Mouse (Mus musculus) hindbrain, embryonic 11.5 days (tissue): ENCODE results near the gene Prpf40a. TPM values are rescaled to one million over a fixed set of nuclear protein-coding genes. Genes with fewer than 3 reads are reported as not detected.

Experiments used
- ATAC-seq: fragments of 200-750 bp; cut with Nextera tagmentation; 2 replicates; pipeline ENCODE4 v1.8.0; 2017; ENCODE audit warnings: mild to moderate bottlenecking, moderate TSS enrichment, moderate library complexity; ENCODE audit not compliant: low FRiP score
- DNase-seq: peaks from one replicate; pipeline ENCODE4 v3.0.0-alpha.2; 2015; ENCODE audit warnings: low spot score
- H3K27ac ChIP-seq: fragments of 300-500 bp; sonication (generic); 2 replicates; pipeline ENCODE4 v1.5.1; 2014; ENCODE audit warnings: mild to moderate bottlenecking, low read depth, low read length
- H3K27me3 ChIP-seq: fragments of 300-500 bp; sonication (generic); 2 replicates; pipeline ENCODE4 v1.6.1; 2014; ENCODE audit warnings: mild to moderate bottlenecking, low read length, moderate library complexity, mixed read lengths; ENCODE audit not compliant: control insufficient read depth, insufficient read depth
- H3K36me3 ChIP-seq: fragments of 300-500 bp; sonication (generic); 2 replicates; pipeline ENCODE4 v1.6.1; 2014; ENCODE audit warnings: mild to moderate bottlenecking, low read length, moderate library complexity, mixed read lengths; ENCODE audit not compliant: control insufficient read depth, insufficient read depth
- H3K4me1 ChIP-seq: fragments of 300-500 bp; sonication (generic); replicated peaks from 2 replicates; pipeline ENCODE4 v1.6.1; 2014; ENCODE audit warnings: low read length, mixed read lengths; ENCODE audit not compliant: control insufficient read depth, insufficient read depth
- H3K4me2 ChIP-seq: fragments of 300-500 bp; sonication (generic); replicated peaks from 2 replicates; pipeline ENCODE4 v1.6.1; 2014; ENCODE audit warnings: mild to moderate bottlenecking, low read depth, low read length
- H3K4me3 ChIP-seq: fragments of 300-500 bp; sonication (generic); 2 replicates; pipeline ENCODE4 v1.5.1; 2014; ENCODE audit warnings: low read depth, low read length
- H3K9ac ChIP-seq: fragments of 300-500 bp; sonication (generic); 2 replicates; pipeline ENCODE4 v1.6.1; 2014; ENCODE audit warnings: low read depth, low read length
- H3K9me3 ChIP-seq: fragments of 300-500 bp; sonication (generic); 2 replicates; pipeline ENCODE4 v1.6.1; 2016; ENCODE audit warnings: low read length; ENCODE audit not compliant: control insufficient read depth
- WGBS: fragments of 180-500 bp; shearing (Covaris S2); extraction: QIAGEN DNeasy Blood & Tissue Kit; methylation state at CpG from one replicate; pipeline ENCODE4 v1.1.7; 2014; 5-methylcytosine and 5-hydroxymethylcytosine counted together
- polyA plus RNA-seq: library from polyadenylated mRNA; unstranded; fragments of >200 nt; fragmentation: Nextera tagmentation; extraction: Ambion mirVana; gene quantifications from 2 replicates; pipeline ENCODE4 v1.2.1, GENCODE M21; 2014

The Prpf40a gene
- polyA plus RNA-seq, 1 experiment from 2014 or later: 229 TPM

GRCm38 (mm10) chr2:53125998-53126397 is 65.1 kb downstream of the Prpf40a start:
- Histone ChIP-seq H3K4me3 (no peak overlapping the region), H3K4me2 (no peak overlapping the region), H3K9me3 (no peaks in the 10 kb centered on the region), H3K36me3 (no peaks in the 10 kb centered on the region), H3K9ac (no peak overlapping the region), H3K4me1 (no peaks in the 10 kb centered on the region), H3K27ac (no peak overlapping the region), H3K27me3 (no peaks in the 10 kb centered on the region)
- DNase-seq (no peak), ATAC-seq (no peak)
- WGBS: 82% methylated on average over 3 of the region's 3 CpGs

GRCm38 (mm10) chr2:53121797-53122196 is 69.3 kb downstream of the Prpf40a start:
- Histone ChIP-seq H3K27ac (no peak overlapping the region), H3K36me3 (peaks cover 4% of the 10 kb centered on the region), H3K9ac (no peak overlapping the region), H3K4me3 (no peak overlapping the region), H3K27me3 (no peaks in the 10 kb centered on the region), H3K4me1 (no peaks in the 10 kb centered on the region), H3K4me2 (no peak overlapping the region), H3K9me3 (no peaks in the 10 kb centered on the region)
- peak; percentile 63 for DNase-seq
- ATAC-seq: peak; percentile 33; the same call in 1 of the 2 replicates
- WGBS: 75% methylated on average over 5 of the region's 5 CpGs

GRCm38 (mm10) chr2:53108547-53108946 is 82.5 kb downstream of the Prpf40a start:
- Histone ChIP-seq H3K4me1 (no peaks in the 10 kb centered on the region), H3K36me3 (no peaks in the 10 kb centered on the region), H3K4me3 (no peak overlapping the region), H3K9me3 (no peaks in the 10 kb centered on the region), H3K9ac (no peak overlapping the region), H3K27ac (no peak overlapping the region), H3K4me2 (no peak overlapping the region), H3K27me3 (no peaks in the 10 kb centered on the region)
- 76% methylated on average over 5 of the region's 5 CpGs for WGBS
- ATAC-seq (no peak), DNase-seq (no peak)

- DNase-seq: no peak
- no peak for ATAC-seq
- Histone ChIP-seq H3K9me3 (no peaks in the 10 kb centered on the region), H3K36me3 (no peaks in the 10 kb centered on the region), H3K27me3 (no peaks in the 10 kb centered on the region), H3K9ac (no peak overlapping the region), H3K4me1 (no peaks in the 10 kb centered on the region), H3K4me2 (no peak overlapping the region), H3K27ac (no peak overlapping the region), H3K4me3 (no peak overlapping the region)
- WGBS: 96% methylated on average over 8 of the region's 8 CpGs
Measured at GRCm38 (mm10) chr2:53106472-53106871, 84.6 kb downstream of the Prpf40a start.

DNA sequence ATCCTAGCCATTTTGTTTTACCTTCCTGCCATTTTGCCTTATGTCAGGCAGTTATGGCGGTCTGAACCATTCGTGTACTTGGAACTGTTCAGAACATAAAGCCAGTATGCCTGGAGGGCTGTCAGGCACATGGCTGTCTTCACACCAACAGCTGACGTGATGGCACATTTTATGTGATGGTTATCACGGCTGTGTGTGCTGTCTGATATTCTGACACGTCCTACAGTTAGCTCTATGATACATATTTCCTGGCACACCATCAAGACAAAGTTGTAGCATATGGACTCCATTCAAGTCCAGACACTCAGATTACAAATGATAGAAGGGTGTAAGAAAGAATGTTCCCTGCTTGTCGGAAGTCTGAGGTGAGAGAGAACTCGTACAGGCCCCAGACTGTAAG is 85.0 kb downstream of the Prpf40a start:
- ATAC-seq (no peak), DNase-seq (no peak)
- 94% methylated on average over 7 of the region's 7 CpGs for WGBS
- H3K4me1 ChIP-seq: no peaks in the 10 kb centered on the region
- H3K9ac ChIP-seq: no peak overlapping the region
- no peaks in the 10 kb centered on the region for H3K27me3 ChIP-seq
- no peaks in the 10 kb centered on the region for H3K36me3 ChIP-seq
- no peak overlapping the region for H3K27ac ChIP-seq
- H3K4me2 ChIP-seq: no peak overlapping the region
- no peaks in the 10 kb centered on the region for H3K9me3 ChIP-seq
- no peak overlapping the region for H3K4me3 ChIP-seq

DNA sequence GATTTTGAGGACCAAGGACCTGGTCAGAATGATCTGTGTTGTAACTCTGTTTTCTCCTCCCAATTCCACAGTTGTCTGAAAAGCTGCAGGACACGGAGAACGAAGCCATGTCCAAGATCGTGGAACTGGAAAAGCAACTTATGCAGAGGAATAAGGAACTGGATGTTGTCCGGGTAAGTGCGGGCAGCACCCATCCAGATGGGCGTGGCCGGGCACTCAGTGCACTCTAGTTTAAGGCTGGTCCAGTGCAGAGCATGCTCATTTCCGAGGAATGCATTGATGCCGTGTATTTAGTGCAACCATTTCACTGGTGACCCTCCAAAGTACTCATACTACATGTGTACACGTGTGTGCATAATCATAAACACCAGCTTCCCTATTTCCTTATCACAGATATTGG is 85.7 kb downstream of the Prpf40a start:
- no peak for DNase-seq
- no peaks in the 10 kb centered on the region for H3K27me3 ChIP-seq
- H3K27ac ChIP-seq: no peak overlapping the region
- no peaks in the 10 kb centered on the region for H3K9me3 ChIP-seq
- H3K4me1 ChIP-seq: no peaks in the 10 kb centered on the region
- H3K36me3 ChIP-seq: no peaks in the 10 kb centered on the region
- no peak for ATAC-seq
- H3K4me2 ChIP-seq: no peak overlapping the region
- H3K4me3 ChIP-seq: no peak overlapping the region
- 94% methylated on average over 10 of the region's 10 CpGs for WGBS
- H3K9ac ChIP-seq: no peak overlapping the region

DNA sequence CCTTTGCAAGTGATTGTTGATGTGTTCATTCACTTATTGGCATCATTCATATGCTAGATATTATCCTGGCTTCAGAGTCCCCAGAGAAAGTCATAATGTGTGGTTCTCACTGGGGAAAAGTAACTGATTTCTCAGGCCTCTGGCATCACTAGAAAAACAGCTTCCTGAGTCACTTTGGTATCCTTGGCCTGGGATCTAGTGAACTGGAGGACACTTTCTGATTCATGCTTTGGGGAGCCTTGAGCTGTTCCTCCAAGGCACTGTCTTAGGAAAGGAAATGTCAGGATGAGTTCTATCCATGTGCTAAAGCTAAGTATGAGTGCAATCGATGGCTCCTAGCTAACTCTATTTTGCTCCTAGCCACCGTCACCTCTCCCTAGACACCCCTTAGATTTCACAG is 88.2 kb downstream of the Prpf40a start:
- no peaks in the 10 kb centered on the region for H3K4me1 ChIP-seq
- no peak overlapping the region for H3K4me2 ChIP-seq
- no peaks in the 10 kb centered on the region for H3K27me3 ChIP-seq
- H3K4me3 ChIP-seq: no peak overlapping the region
- DNase-seq (no peak), ATAC-seq (no peak)
- H3K36me3 ChIP-seq: no peaks in the 10 kb centered on the region
- no peak overlapping the region for H3K9ac ChIP-seq
- H3K27ac ChIP-seq: no peak overlapping the region
- no peaks in the 10 kb centered on the region for H3K9me3 ChIP-seq
- WGBS: 95% methylated on average over 2 of the region's 2 CpGs

DNA sequence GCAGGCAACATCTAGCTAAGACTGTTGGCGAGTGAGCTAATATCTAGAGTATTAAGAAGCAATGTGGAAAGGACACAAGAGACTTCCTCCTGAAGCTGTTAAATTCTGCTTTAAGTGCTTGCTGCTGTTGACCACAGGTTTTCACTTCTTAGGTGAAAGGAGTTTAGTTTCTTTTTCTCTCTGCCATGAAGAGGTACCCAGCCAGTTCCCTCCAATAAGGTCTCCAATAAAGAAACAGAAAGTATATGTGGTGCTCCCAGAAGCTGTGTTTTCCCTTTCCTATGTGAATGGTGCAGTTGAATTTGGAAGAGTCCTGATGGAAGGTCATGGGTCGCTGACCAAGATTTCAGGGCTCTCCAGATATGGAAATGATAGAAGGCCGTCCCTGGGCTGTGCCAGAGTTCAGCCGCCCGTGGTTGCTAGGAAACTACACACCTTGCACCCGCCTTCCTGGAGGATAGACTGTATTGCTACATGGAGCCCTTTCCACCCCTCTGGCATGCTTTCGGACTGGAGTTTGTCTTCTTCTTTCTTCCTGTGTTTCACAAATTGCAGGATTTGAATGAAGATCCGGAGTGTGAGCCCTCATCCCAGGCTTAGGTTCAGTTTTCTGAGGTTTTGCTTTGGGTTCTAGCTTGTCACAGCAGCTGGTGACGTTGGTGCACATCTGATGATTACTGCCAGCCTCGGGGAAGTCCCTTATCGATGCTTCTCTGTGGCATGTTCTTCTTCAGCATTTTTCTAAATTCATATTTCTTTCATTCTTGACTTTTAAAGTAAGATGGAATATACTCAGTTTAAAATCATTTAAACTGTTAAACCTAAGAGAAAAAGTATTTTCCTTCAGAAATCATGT is 89.0 kb downstream of the Prpf40a start:
- DNase-seq (no peak), ATAC-seq (no peak)
- H3K4me3 ChIP-seq: no peak overlapping the region
- WGBS: 85% methylated on average over 11 of the region's 11 CpGs
- H3K36me3 ChIP-seq: no peaks in the 10 kb centered on the region
- no peak overlapping the region for H3K27ac ChIP-seq
- no peaks in the 10 kb centered on the region for H3K4me1 ChIP-seq
- no peak overlapping the region for H3K4me2 ChIP-seq
- H3K9ac ChIP-seq: no peak overlapping the region
- H3K9me3 ChIP-seq: no peaks in the 10 kb centered on the region
- no peaks in the 10 kb centered on the region for H3K27me3 ChIP-seq

DNA sequence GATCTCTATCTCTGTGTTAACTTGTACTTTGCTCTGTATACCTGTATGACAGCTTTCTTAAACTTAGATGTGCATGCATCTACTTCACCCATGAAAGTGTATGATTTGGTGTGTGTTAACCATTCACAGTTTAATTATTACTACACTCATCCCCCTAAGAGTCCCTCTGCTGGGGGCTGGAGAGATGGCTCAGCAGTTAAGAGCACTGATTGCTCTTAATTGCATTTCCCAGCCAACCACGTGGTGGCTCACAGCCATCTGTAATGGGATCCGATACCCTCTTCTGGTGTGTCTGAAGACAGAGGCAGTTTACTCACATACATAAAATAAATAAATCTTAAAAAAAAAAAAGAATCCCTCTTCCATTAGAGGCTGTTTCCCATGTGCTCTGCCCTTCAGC is 91.0 kb downstream of the Prpf40a start:
- DNase-seq (no peak), ATAC-seq (no peak)
- H3K36me3 ChIP-seq: no peaks in the 10 kb centered on the region
- no peak overlapping the region for H3K27ac ChIP-seq
- no peaks in the 10 kb centered on the region for H3K27me3 ChIP-seq
- WGBS: 72% methylated on average over 2 of the region's 2 CpGs
- H3K4me1 ChIP-seq: no peaks in the 10 kb centered on the region
- no peak overlapping the region for H3K4me2 ChIP-seq
- H3K9ac ChIP-seq: no peak overlapping the region
- H3K4me3 ChIP-seq: no peak overlapping the region
- H3K9me3 ChIP-seq: no peaks in the 10 kb centered on the region
